Mouse (Mus musculus) fibroblast of lung, adult 2 months (primary cell): ENCODE results near the gene Plxdc1.
"Not testable (repeated sequence)": the region's sequence is repeated elsewhere in the genome, so short reads cannot be mapped to it uniquely, and the experiment has no call there.

Source experiments
- DNase-seq: peaks from one replicate; pipeline ENCODE4 v3.0.0-alpha.2; 2011; ENCODE audit warnings: low read depth

The Plxdc1 gene

DNA sequence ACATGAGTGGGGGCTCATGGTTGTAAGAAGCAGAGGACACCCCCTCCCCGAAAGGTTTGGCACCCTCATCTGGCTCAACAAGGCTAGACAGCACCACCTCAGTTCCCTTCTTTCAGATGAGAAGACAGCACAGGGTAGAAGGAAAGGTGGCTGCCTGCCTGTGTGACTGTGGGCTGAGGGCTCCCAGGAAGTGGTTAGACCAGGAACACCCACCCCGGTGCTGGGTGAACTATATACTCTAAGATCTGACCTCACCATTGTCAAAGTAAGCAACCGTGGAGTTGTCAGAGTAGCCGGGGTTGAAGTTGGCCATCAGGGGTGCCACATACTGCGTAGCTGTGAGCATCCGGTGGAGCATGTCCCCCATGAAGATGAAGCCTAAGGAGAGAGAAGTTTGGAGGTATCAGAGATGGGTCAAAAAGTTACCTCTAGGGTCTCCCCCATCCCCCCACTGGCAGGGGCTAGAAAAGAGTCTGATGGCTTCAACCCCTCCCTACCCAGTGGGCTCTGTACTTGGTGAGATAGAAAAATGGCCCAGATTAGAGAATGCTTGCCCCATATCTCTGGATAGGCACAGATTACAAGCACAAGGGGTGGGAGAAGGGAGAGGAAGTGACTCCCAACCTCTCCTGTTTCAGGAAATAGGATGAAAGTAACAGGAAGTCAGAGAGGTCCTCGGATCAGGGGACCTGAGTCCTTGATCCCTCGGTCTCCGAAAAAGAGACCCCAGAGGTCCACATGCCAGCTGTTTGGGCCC lies 30.9 kb downstream of the Plxdc1 start:
- no peak for DNase-seq

DNA sequence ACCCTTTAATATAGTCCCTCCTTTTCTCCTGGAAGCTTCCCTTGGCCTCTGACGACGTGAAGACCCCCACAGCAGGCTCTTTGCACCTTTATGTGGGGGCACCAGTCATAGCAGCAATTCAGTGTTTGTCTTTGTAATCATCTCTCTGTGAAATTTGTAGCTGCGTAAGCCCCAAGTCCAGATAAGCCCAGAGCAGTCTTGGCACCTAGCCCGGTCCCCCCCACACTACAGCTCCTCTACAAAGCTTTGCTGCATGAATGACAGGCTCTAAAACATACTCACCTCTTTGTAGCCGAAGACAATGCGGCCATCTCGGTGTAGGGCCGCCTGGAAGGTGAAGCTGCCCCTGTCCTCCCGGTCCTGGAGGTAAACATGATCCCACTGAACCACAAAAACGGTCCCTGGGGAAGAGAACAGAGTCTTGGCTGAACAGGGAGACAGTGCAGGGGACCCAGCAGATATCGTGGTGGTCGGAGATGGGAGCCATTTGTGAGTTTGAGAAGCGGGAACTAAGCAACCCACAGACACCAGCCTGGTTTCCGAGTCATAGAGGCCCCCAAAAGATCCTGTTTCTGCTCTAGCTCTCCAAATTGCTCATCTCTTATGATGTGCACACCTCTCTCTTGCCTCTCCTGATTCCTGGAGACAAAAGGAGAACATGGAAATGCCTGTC lies 31.6 kb downstream of the Plxdc1 start:
- DNase-seq, result no peak

DNA sequence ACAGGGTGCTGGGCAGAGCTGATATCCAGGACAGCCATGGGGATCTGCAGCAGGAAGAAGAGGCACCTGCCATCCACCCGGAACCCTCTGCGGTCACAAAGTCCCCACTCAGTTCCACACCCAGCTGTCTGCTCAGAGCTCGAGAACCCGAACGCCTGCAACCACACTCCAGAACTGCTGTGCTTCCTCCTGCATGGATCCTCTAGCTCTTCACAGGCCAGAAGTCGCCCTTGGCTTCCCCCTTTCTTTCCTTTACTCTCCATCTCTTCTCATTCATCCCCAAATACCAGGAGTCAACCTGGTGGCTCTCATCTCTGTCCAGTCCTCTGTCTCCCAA lies 32.3 kb downstream of the Plxdc1 start:
- DNase-seq, result no peak

DNA sequence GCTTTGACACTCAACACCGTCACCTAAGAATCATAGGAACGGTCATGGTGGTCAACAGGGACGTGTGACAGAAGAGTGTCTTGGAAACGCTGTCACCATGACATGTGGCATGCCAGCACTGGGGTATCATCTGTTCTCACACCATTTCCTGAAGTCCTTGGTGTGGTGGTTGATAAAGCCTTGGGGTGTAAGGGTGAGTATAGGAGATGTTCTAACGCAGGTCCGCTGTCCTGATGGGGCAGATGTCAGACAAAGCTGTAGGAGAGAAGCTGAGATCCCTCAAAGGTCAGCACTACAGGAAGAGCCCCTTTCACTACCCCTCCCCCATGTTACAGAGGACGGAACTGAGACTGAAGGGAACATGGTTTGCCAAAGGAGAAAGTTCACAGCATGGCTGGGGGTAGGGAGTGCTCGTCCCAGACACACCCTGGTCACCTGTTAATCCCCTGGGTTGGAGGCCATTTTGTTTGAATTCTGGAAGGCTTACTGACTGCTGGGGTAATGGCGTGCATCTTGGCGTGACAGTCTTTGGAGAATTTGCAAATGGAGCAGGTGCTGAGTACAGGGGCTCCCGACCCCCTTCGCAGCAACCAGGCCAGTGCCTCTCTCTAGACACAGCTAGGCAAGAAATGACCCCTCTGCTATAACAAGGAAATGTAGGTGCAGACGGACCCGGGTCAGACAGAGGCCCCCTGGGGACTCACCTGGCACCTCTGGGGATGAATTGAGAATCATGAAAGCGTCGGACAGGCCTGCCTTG lies 32.9 kb downstream of the Plxdc1 start:
- DNase-seq, result no peak

DNA sequence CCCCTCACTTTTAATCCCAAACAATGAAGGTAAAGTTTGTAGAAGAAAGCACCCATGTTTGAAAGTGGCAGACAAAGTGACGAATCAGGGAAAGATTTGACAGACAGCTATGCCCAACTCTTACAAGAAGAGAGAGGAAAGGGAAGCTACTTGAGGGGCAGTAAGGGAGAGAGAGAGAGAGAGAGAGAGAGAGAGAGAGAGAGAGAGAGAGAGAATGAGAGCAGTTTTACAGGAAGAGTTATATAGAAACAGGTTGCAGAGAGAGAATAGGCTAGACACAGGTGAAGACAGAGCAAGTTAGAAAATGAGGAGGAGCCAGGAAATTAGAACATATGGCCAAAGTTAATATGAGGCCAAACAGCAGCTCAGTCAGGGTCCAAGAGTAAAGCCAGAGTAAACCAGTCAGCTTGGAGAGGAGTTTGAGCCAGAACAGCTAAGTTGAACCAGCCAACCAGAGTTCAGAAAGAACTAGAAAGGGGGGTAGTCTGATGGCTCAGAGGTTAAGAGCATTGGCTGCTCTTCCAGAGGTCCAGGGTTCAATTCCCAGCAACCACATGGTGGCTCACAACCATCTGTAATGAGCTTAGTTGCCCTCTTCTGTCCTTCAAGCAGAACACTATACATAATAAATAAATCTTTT lies 33.8 kb downstream of the Plxdc1 start:
- DNase-seq, result no peak

DNA sequence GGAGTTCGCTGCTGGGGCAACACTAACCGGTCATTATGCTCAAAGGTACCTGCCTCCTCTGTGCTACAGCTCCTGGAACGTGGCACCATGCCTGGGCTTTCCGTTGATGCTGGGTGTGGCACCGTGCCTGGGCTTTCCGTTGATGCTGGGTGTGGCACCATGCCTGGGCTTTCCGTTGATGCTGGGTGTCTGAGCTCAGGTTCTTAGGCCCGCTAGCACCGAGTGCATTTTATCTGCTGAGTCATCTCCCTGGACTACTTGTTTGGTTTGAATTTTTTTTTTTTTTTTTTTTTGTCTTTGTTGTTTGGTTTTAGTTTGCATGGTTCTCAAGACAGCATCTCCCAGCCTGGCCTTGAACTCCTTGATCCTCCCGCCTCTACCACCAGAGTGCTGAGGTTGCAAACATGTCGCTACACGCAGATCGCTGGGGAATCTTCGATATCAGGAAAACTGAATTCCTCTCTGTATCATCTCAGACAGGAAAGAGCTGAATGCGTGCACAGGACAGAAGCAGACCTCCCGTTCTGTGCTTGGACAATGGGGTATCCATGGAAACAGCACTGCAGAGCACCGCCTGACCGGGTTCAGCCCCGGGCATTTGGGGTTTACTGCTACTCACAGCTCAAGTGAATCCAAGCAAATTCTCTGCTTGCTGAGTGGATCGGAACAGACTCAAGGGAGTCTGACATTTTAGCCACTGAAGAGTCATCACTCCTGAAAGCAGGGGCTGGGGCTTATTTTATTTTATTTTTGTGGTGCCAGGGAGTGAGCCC lies 36.4 kb downstream of the Plxdc1 start:
- DNase-seq, result peak; percentile 31

DNA sequence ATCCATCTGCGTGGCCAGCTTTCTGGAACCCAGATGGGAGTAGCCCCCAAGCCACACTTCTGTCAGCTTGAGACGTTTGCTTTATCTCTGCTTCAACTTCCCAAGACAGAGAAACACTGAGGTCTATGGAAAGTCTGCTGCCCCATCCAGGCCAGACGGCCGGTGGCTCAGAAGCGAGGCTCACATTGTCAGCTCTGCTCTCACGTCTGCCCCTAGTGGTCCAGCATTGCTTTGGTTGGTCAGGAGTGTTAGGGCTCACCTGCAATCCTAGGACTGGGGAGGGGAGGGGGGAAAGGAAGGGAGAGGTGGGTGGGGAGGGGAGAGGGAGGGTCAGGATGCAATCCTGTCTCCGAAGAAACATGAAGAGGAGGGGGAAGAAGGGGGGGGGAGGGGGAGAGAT lies 38.8 kb downstream of the Plxdc1 start:
- DNase-seq, result no peak

DNA sequence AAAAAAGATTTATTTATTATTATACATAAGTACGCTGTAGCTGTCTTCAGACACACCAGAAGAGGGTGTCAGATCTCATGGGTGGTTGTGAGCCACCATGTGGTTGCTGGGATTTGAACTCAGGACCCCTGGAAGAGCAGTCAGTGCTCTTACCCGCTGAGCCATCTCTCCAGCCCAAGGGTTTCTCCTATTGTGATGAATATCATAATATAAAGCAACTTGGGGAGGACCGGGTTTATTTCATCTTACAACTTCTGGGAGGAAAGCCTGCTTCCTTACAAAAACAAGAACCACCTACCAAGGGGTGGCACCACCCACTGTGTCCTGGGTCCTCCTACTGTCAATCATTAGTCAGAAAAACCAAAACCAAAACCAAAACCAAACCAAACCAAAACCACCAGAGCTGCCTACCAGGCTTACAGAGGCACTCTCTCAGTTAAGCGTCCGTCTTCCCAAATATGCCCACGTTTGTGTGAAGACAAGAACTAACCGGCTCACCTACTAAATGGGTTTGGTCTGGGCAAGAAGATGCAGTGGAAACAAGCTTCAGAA lies 40.4 kb downstream of the Plxdc1 start:
- not testable (repeated sequence) for DNase-seq

DNA sequence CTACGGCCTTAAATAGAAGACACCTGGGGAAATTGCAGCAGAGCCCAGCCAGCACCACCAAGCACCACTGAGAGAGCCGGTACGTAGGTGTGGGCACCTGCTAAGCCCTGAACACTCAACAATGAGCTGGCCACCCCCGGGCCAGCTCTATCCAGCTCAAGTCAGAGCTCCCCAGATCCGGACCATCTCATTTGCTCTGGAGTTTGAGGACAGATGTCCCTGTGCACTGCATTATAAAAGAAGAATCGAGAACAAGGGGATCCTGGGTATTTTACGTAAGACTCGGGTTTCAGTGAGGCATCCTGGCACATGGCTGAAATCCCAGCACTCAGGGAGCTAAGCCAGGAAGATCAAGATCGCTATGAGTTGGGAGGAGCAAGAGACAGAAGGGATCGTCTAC lies 41.2 kb downstream of the Plxdc1 start:
- DNase-seq, result no peak

DNA sequence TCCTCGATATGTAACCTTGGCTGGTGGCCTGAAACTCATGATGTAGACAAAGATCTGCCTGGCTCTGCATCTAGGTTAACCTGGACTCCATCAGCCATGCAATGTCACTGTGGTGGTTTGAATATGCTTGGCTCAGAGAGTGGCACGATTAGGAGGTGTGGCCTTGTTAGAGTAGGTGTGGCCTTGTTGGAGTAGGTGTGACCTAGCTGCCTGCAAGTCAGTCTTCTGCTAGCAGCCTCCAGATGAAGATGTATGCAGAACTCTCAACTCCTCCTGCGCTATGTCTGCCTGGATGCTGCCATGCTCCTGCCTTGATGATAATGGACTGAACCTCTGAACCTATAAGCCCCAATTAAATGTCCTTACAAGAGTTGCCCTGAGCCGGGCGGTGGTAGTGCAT lies 43.0 kb downstream of the Plxdc1 start:
- no peak for DNase-seq

DNA sequence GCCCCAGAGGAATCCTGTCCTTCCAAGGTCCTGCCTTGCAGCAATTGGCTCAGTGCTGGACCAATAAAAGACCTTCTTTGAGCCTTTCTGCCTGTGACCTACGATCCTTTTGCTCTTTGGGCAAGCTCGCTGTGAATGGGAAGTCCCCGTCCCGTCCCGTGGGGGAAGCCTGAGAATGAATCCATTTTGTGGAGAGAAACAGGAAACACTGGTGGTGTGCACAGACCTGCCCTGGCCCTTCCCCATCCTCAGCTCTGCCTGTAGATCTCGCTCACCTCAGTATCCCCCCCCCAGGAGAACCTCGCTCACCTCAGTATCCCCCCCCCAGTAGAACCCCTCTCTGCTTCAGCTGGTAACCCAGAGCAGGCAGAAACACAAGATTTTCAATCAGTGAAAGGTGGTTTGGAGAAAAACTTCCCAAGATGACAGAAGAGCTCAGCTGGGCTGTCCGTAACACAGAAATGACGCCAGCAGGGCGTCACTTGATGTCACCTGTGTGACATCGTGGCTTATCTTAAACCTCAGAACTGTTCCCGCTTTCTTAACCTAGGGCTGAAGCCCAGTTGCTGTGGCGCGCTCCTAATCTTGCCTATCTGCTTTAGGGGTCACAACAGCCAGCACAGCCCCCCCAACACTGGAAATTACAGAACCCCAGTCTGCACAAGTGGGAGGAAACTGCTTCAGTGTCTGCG lies 43.7 kb downstream of the Plxdc1 start:
- no peak for DNase-seq

DNA sequence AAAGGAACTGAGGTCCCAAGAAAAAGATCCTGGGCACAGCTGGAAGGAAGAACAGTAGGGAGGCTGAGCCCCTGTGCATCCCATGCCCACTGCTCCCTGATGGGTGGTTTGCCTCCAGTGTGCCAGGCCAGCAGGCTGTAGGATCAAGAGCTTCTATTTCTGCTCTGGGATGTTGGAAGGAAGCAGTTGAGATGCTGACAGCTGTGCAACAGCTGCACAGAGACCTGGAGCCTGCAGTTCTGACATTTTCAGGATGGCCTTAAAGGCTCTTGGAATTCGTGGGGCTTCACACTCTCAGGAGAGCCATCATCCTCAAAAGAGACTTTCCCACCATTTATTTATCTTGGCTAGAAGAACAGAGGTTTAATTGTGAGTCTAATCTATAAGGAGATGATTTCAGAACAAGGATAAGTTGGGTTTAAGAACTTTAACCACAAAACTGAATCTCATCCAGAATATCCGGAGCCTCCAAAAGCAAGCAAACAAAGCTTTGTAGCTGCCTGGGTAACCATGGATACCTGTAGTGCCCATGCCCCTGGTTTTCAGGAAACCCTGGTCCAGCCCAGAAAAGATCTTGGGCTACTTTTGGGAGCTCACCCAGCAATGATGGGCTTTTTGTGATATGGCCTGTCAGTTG lies 48.7 kb downstream of the Plxdc1 start:
- no peak for DNase-seq

DNA sequence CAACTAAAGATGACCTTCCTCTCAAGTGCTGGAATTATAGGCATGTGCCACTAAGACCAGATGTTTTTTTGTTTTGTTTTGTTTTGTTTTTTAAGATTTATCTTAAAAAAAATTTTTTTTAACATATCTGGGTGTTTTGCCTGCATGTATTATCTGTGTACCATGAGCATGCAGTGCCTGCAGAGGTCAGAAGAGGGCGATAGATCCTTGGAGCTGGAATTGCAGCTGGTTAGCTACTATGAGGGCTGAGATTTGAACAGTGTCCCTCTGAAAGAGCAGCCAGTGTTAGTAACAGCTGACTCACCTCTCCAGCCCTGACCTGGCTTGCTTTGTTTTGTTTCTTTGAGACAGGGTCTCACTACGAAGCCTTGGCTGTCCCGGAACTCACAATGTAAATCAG lies 49.5 kb downstream of the Plxdc1 start:
- peak; percentile 34 for DNase-seq

DNA sequence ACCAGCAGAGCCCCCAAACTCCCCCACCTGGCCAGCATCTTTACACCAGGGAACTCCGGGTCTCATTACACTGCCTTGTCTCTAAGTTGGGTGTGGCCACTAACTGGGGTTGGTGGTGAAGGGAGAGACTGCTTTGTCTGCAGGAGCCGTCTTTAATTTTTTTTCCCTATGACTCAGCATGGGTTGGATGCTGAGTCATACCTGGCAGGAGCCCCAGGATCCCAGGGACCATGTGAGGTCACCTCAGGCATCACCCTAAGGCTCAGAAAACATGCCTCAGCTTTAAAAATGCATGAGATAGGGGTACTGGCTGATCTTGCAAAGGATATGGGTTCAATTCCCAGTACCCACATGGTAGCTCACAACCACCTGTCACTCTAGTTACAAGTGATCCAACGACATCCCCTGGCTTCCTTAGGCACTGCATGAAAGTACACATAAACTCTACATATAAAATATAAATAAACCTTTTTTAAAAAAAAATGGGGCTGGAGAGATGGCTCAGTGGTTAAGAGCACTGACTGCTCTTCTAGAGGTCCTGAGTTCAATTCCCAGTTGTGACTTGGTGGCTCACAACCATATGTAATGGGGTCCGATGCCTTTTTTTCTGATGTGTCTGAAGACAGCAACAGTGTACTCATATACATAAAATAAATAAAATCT lies 50.2 kb downstream of the Plxdc1 start:
- peak; percentile 87 for DNase-seq

DNA sequence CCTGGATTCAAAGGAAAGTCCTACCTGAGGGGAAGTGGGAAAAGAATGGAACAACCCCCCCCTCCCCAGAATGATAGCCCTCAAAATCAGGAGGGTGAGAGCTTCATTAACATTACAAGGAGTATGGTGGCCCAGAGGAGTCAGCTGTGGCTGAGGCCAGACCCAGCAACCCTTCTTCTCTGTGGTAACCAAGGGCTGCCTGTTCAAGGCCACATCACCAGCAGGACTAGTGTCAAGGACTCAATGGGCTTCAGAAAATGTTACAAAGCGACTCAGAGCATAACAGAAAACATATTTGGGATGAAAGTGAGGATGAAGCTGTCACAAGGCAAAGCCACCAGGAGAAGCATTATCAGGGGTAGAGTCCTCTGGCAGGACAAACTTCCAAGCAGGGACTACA lies 52.7 kb downstream of the Plxdc1 start:
- DNase-seq, result no peak

DNA sequence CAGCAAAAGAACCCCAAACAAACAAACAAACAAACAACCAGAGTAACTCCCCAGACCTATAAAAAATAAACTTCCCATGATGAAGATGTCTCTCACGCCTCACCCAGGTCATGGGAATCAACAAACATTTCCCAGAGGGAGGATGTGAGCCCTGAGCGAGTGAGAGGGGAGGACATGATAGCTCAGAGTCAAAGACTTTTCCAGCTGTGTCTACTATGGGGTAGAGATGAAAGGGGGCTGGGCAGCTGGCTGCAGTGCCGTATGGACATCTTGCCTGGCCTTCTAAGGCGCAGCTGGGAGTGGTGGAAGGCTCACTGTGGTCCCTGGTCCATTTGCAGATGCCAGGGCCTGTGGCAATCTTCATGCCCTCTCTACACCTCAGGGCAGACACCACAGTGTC lies 57.3 kb downstream of the Plxdc1 start:
- no peak for DNase-seq

DNA sequence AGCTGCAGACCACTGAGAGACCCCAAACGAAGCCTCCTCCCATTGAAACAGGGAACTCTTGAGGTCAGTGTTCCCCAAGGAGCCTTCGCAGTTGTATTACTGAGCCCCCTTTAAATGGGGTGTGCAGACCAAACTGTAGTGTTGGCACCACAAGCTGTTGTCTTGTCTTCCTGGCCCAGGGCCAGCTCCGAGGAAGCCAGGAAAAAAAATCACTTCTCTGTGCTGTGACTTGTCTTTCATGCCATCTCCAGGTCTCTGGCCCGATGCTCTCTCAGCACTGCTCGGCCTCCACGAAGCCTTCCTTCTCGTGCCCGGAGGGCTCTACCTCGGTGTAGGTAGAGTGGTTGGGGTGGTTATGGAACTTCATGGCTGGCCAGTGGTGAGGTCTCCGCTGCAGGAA lies 62.0 kb downstream of the Plxdc1 start:
- no peak for DNase-seq

DNA sequence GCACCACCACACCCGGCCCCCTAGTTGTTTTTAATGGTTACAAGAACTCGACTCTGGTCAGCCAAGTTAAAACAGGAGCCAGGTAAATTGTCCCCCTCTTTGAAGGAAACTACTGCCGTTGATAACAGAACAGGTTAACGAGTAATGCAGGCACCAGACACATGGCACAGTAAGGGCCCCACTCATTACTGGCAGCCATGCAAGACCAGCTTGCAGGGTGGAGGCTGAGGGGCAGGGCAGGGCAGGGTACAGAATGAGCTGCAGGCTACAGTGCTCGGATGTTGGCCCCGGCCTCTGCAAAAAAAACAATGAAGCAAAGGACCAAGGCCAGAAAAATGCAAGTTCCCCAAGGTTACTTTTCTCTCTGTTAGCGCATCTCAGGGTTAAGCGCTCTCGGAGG lies 62.6 kb downstream of the Plxdc1 start:
- DNase-seq, result no peak

DNA sequence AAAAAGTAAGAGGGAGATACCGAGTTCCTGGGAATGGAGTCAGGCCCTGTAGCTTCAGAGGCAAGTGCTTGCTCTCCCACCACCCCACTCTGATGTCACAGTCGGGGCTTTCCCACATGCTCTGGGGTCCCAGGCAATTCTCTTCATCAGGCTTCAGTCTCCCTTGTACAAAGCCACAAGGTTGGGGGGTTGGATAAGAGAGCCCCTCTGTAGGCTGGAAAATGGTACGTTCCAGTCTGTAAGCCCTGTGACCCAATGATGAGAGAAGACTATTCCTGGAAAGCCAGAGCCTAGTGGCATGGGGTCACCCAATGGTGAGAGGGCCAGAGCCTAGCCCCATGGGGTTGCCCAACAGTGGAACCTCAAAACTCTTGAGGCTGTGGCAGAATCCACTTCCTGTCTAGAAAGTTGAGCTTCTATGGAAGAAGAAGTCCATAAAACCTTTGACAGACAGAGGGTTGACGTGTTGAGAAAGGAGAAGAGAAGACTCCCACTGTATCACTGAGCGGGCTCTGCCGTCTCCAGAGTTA lies 70.2 kb downstream of the Plxdc1 start:
- DNase-seq, result no peak

DNA sequence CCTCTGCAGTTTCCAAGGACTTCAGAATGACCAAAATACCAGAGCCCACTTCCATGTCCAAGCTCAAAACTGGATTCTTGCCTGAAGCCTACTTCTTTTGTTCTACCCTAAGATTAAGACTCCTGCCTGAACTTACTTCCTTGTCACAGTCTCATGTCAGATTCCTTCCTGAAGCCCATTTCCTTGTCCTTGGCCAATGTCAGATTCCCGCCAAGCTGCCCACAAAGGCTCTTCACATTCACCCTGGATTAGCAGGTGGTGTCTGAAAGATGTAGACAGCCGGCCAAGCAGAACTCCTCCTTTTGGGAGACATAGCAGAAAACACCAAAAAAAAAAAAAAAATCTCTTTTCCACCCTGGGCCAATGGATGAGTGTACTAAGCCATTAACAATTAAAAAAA lies 70.8 kb downstream of the Plxdc1 start:
- no peak for DNase-seq
